Mouse (Mus musculus): ENCODE data around the gene Rem2. TPM values are rescaled to one million over a fixed set of nuclear protein-coding genes. Genes with fewer than 3 reads are reported as not detected.

Gene Rem2
- polyA plus RNA-seq, 1 experiment from 2014 or later: 40.0 TPM

- DNase-seq (ENCODE audit: low spot score) (no peak), ATAC-seq (ENCODE audit: low FRiP score) (no peak)
- 83% methylated on average over 4 of the region's 4 CpGs for WGBS
- no peak overlapping the region for H3K4me2 ChIP-seq (replicated peaks; ENCODE audit: low read depth, low read length)
- H3K4me1 ChIP-seq (replicated peaks; ENCODE audit: control insufficient read depth, insufficient read depth, low read length): no peaks in the 10 kb centered on the region
- H3K4me3 ChIP-seq (ENCODE audit: low read depth, low read length): no peak overlapping the region
- no peaks in the 10 kb centered on the region for H3K36me3 ChIP-seq (ENCODE audit: control insufficient read depth, insufficient read depth, low read length)
- no peaks in the 10 kb centered on the region for H3K9me3 ChIP-seq (ENCODE audit: control insufficient read depth, low read length)
- no peaks in the 10 kb centered on the region for H3K27me3 ChIP-seq (ENCODE audit: control insufficient read depth, insufficient read depth, low read length)
- no peak overlapping the region for H3K9ac ChIP-seq (ENCODE audit: low read depth, low read length)
- H3K27ac ChIP-seq (ENCODE audit: low read depth, low read length): no peak overlapping the region
Measured at GRCm38 (mm10) chr14:54462146-54462545, 13.8 kb upstream of the Rem2 start.

- Histone ChIP-seq H3K4me3 (ENCODE audit: low read depth, low read length) (peak overlapping the region; percentile 77), H3K9me3 (ENCODE audit: control insufficient read depth, low read length) (no peaks in the 10 kb centered on the region), H3K27me3 (ENCODE audit: control insufficient read depth, insufficient read depth, low read length) (no peaks in the 10 kb centered on the region), H3K9ac (ENCODE audit: low read depth, low read length) (peak overlapping the region; percentile 73), H3K4me1 (replicated peaks; ENCODE audit: control insufficient read depth, insufficient read depth, low read length) (no peaks in the 10 kb centered on the region), H3K27ac (ENCODE audit: low read depth, low read length) (peak overlapping the region; percentile 65), H3K36me3 (ENCODE audit: control insufficient read depth, insufficient read depth, low read length) (no peaks in the 10 kb centered on the region), H3K4me2 (replicated peaks; ENCODE audit: low read depth, low read length) (peak overlapping the region; percentile 87)
- ATAC-seq (ENCODE audit: low FRiP score): peak; percentile 56; the same call in 1 of the 2 replicates
- 16% methylated on average over 12 of the region's 12 CpGs for WGBS
- DNase-seq (ENCODE audit: low spot score): no peak
Measured at GRCm38 (mm10) chr14:54463108-54463958, 12.6 kb upstream of the Rem2 start.

GRCm38 (mm10) chr14:54463959-54464292 is 12.0 kb upstream of the Rem2 start, which contains the start of gene Lrp10:
Lrp10 (plus strand) TSS chr14:54464137.
- no peaks in the 10 kb centered on the region for H3K4me1 ChIP-seq (replicated peaks; ENCODE audit: control insufficient read depth, insufficient read depth, low read length)
- H3K9ac ChIP-seq (ENCODE audit: low read depth, low read length): peak within 1 kb of the TSS; percentile 73
- DNase-seq (ENCODE audit: low spot score): peak; percentile 93
- H3K36me3 ChIP-seq (ENCODE audit: control insufficient read depth, insufficient read depth, low read length): no peaks in the 10 kb centered on the region
- H3K9me3 ChIP-seq (ENCODE audit: control insufficient read depth, low read length): no peaks in the 10 kb centered on the region
- under 1% methylated on average over 27 of the region's 35 CpGs for WGBS
- no peaks in the 10 kb centered on the region for H3K27me3 ChIP-seq (ENCODE audit: control insufficient read depth, insufficient read depth, low read length)
- peak; percentile 90 for ATAC-seq (ENCODE audit: low FRiP score)
- peak within 1 kb of the TSS; percentile 77 for H3K4me3 ChIP-seq (ENCODE audit: low read depth, low read length)
- peak within 1 kb of the TSS; percentile 65 for H3K27ac ChIP-seq (ENCODE audit: low read depth, low read length)
- H3K4me2 ChIP-seq (replicated peaks; ENCODE audit: low read depth, low read length): peak within 1 kb of the TSS; percentile 87

GRCm38 (mm10) chr14:54464293-54465005 is 11.5 kb upstream of the Rem2 start:
- Histone ChIP-seq H3K4me2 (replicated peaks; ENCODE audit: low read depth, low read length) (peak overlapping the region; percentile 87), H3K36me3 (ENCODE audit: control insufficient read depth, insufficient read depth, low read length) (no peaks in the 10 kb centered on the region), H3K27me3 (ENCODE audit: control insufficient read depth, insufficient read depth, low read length) (no peaks in the 10 kb centered on the region), H3K9me3 (ENCODE audit: control insufficient read depth, low read length) (no peaks in the 10 kb centered on the region), H3K9ac (ENCODE audit: low read depth, low read length) (peak overlapping the region; percentile 73), H3K27ac (ENCODE audit: low read depth, low read length) (peak overlapping the region; percentile 65), H3K4me3 (ENCODE audit: low read depth, low read length) (peak overlapping the region; percentile 77), H3K4me1 (replicated peaks; ENCODE audit: control insufficient read depth, insufficient read depth, low read length) (no peaks in the 10 kb centered on the region)
- DNase-seq (ENCODE audit: low spot score) (peak; percentile 75), ATAC-seq (ENCODE audit: low FRiP score) (peak; percentile 85)
- under 1% methylated on average over 54 of the region's 57 CpGs for WGBS

- ATAC-seq (ENCODE audit: low FRiP score) (no peak), DNase-seq (ENCODE audit: low spot score) (no peak)
- Histone ChIP-seq H3K36me3 (ENCODE audit: control insufficient read depth, insufficient read depth, low read length) (no peaks in the 10 kb centered on the region), H3K27me3 (ENCODE audit: control insufficient read depth, insufficient read depth, low read length) (no peaks in the 10 kb centered on the region), H3K4me2 (replicated peaks; ENCODE audit: low read depth, low read length) (no peak overlapping the region), H3K4me3 (ENCODE audit: low read depth, low read length) (no peak overlapping the region), H3K9me3 (ENCODE audit: control insufficient read depth, low read length) (no peaks in the 10 kb centered on the region), H3K27ac (ENCODE audit: low read depth, low read length) (no peak overlapping the region), H3K4me1 (replicated peaks; ENCODE audit: control insufficient read depth, insufficient read depth, low read length) (no peaks in the 10 kb centered on the region), H3K9ac (ENCODE audit: low read depth, low read length) (no peak overlapping the region)
- 92% methylated on average over 2 of the region's 2 CpGs for WGBS
Measured at GRCm38 (mm10) chr14:54471467-54471866, 4.4 kb upstream of the Rem2 start.

- no peak overlapping the region for H3K4me2 ChIP-seq (replicated peaks; ENCODE audit: low read depth, low read length)
- DNase-seq (ENCODE audit: low spot score): no peak
- no peak for ATAC-seq (ENCODE audit: low FRiP score)
- H3K9ac ChIP-seq (ENCODE audit: low read depth, low read length): no peak overlapping the region
- H3K27me3 ChIP-seq (ENCODE audit: control insufficient read depth, insufficient read depth, low read length): peaks cover 2% of the 10 kb centered on the region; the same call in 1 of the 2 replicates
- H3K27ac ChIP-seq (ENCODE audit: low read depth, low read length): no peak overlapping the region
- no peak overlapping the region for H3K4me3 ChIP-seq (ENCODE audit: low read depth, low read length)
- no peaks in the 10 kb centered on the region for H3K4me1 ChIP-seq (replicated peaks; ENCODE audit: control insufficient read depth, insufficient read depth, low read length)
- 86% methylated on average over 5 of the region's 5 CpGs for WGBS
- H3K36me3 ChIP-seq (ENCODE audit: control insufficient read depth, insufficient read depth, low read length): no peaks in the 10 kb centered on the region
- H3K9me3 ChIP-seq (ENCODE audit: control insufficient read depth, low read length): no peaks in the 10 kb centered on the region
Measured at GRCm38 (mm10) chr14:54472671-54473070, 3.2 kb upstream of the Rem2 start.

GRCm38 (mm10) chr14:54474744-54475143 is 1.2 kb upstream of the Rem2 start:
- Histone ChIP-seq H3K4me1 (replicated peaks; ENCODE audit: control insufficient read depth, insufficient read depth, low read length) (0 out of 2 replicates have a peak, but pooled peaks cover 4% of the 10 kb centered on the region), H3K4me3 (ENCODE audit: low read depth, low read length) (no peak overlapping the region), H3K9ac (ENCODE audit: low read depth, low read length) (no peak overlapping the region), H3K4me2 (replicated peaks; ENCODE audit: low read depth, low read length) (no peak overlapping the region), H3K9me3 (ENCODE audit: control insufficient read depth, low read length) (no peaks in the 10 kb centered on the region), H3K36me3 (ENCODE audit: control insufficient read depth, insufficient read depth, low read length) (no peaks in the 10 kb centered on the region), H3K27ac (ENCODE audit: low read depth, low read length) (no peak overlapping the region), H3K27me3 (ENCODE audit: control insufficient read depth, insufficient read depth, low read length) (peaks cover 2% of the 10 kb centered on the region; the same call in 1 of the 2 replicates)
- 87% methylated on average over 5 of the region's 5 CpGs for WGBS
- DNase-seq (ENCODE audit: low spot score): no peak
- ATAC-seq (ENCODE audit: low FRiP score): no peak

GRCm38 (mm10) chr14:54477172-54477909 is 1.4 kb downstream of the Rem2 start:
- Histone ChIP-seq H3K9ac (ENCODE audit: low read depth, low read length) (no peak overlapping the region), H3K9me3 (ENCODE audit: control insufficient read depth, low read length) (no peaks in the 10 kb centered on the region), H3K27me3 (ENCODE audit: control insufficient read depth, insufficient read depth, low read length) (peaks cover 2% of the 10 kb centered on the region; the same call in 1 of the 2 replicates), H3K4me3 (ENCODE audit: low read depth, low read length) (no peak overlapping the region), H3K36me3 (ENCODE audit: control insufficient read depth, insufficient read depth, low read length) (no peaks in the 10 kb centered on the region), H3K4me1 (replicated peaks; ENCODE audit: control insufficient read depth, insufficient read depth, low read length) (peaks cover 4% of the 10 kb centered on the region; the same call in 1 of the 2 replicates), H3K27ac (ENCODE audit: low read depth, low read length) (no peak overlapping the region), H3K4me2 (replicated peaks; ENCODE audit: low read depth, low read length) (peak overlapping the region; percentile 73; the same call in 1 of the 2 replicates)
- WGBS: 66% methylated on average over 15 of the region's 15 CpGs
- ATAC-seq (ENCODE audit: low FRiP score) (no peak; the same call in 1 of the 2 replicates), DNase-seq (ENCODE audit: low spot score) (no peak)

All from hindbrain, embryonic 11.5 days (tissue).